Mouse (Mus musculus): ENCODE results near the gene Pawr. TPM values are rescaled to one million over a fixed set of nuclear protein-coding genes. Genes with fewer than 3 reads are reported as not detected.

The Pawr gene
- total RNA-seq, 1 experiment, result 36.4 TPM

DNA sequence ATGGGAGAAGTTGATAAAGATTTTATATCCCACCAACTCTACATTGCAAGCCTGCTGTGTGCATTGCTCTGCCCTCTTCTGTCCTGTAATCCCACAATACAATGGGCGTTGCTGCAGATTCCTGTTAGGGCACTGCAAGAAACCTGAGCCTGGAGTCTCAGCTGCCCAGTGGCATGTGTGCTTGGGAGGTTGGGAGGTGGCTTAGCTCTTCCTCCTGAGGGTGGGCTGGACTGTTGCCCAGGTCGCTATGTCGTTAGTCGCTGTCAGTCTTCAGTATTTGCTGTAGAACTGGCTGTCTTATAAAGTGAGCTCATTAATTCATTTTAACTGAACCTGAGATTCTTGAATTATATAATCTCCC is 58.0 kb downstream of the Pawr start:
- TF ChIP-seq CHD2 (IDR thresholded peaks at IDR 0.05; ENCODE audit: low read depth, low read length), result no peak
- peaks cover 5% of the 10 kb centered on the region; the same call in 1 of the 2 replicates for H3K36me3 ChIP-seq (ENCODE audit: control insufficient read depth, insufficient read depth, low read length, poor library complexity, severe bottlenecking)
- in situ Hi-C loops (cut with MboI; ENCODE audit: low sequenced_read_pairs in 2 of 2, unreplicated experiment in 2 of 2), result no loop called here
- DNase-seq (ENCODE audit: low read depth, low spot score), result no peak
- no peak overlapping the region for H3K4me3 ChIP-seq (ENCODE audit: insufficient read depth in 1 of 2, low read depth in 1 of 2, low read length in 2 of 2, poor library complexity in 1 of 2, severe bottlenecking in 1 of 2)
- H3K9ac ChIP-seq (ENCODE audit: insufficient read depth, low read depth, low read length, poor library complexity, severe bottlenecking), result no peak overlapping the region
- H3K27ac ChIP-seq (ENCODE audit: insufficient read depth, low read depth, low read length, poor library complexity, severe bottlenecking), result no peak overlapping the region
- peaks cover 0 to 13% of the 10 kb centered on the region in 2 experiments; a peak in 3 of 4 replicates for H3K4me1 ChIP-seq (ENCODE audit: control insufficient read depth in 2 of 2, insufficient read depth in 2 of 2, low read length in 2 of 2, poor library complexity in 1 of 2)
- H3K9me3 ChIP-seq (ENCODE audit: control insufficient read depth, insufficient read depth, low read depth, low read length), result no peaks in the 10 kb centered on the region

DNA sequence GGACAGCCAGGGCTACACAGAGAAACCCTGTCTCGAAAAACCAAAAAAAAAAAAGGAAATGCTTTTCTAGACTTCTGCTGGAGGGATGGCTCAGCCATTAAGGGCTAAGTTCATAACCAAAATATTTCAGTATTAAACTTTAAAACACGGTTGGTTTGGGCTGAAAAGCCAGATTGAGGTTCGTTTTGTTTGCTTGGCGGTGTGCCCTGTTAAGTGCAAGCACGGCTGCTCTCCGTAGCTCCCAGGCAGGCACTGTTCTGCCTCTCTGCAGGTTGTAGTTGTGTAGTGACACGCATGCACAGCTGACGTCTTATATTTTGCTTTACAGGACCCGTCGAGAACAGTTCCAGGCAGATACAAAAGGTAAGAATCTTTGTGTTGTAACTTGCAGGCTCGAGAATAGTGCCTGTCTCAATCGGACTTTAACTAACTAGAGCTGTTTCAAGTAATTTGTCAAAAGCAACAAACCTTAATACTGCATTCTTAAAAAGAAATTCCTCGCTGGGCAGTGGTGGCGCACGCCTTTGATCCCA is 59.5 kb downstream of the Pawr start:
- H3K9me3 ChIP-seq (ENCODE audit: control insufficient read depth, insufficient read depth, low read depth, low read length), result no peaks in the 10 kb centered on the region
- peaks cover 0 to 15% of the 10 kb centered on the region in 2 experiments; a peak in 3 of 4 replicates for H3K4me1 ChIP-seq (ENCODE audit: control insufficient read depth in 2 of 2, insufficient read depth in 2 of 2, low read length in 2 of 2, poor library complexity in 1 of 2)
- no peak overlapping the region for H3K4me3 ChIP-seq (ENCODE audit: insufficient read depth in 1 of 2, low read depth in 1 of 2, low read length in 2 of 2, poor library complexity in 1 of 2, severe bottlenecking in 1 of 2)
- in situ Hi-C loops (cut with MboI; ENCODE audit: low sequenced_read_pairs in 2 of 2, unreplicated experiment in 2 of 2), result no loop called here
- H3K9ac ChIP-seq (ENCODE audit: insufficient read depth, low read depth, low read length, poor library complexity, severe bottlenecking), result no peak overlapping the region; the same call in 1 of the 2 replicates
- H3K27ac ChIP-seq (ENCODE audit: insufficient read depth, low read depth, low read length, poor library complexity, severe bottlenecking), result no peak overlapping the region
- TF ChIP-seq ZNF384 (IDR thresholded peaks at IDR 0.05; ENCODE audit: low read depth, low read length), result no peak
- TF ChIP-seq MAFK (IDR thresholded peaks at IDR 0.05; ENCODE audit: insufficient read depth, low read depth, low read length), result no peak
- no peak for DNase-seq (ENCODE audit: low read depth, low spot score)
- H3K36me3 ChIP-seq (ENCODE audit: control insufficient read depth, insufficient read depth, low read length, poor library complexity, severe bottlenecking), result peaks cover 3% of the 10 kb centered on the region; the same call in 1 of the 2 replicates

DNA sequence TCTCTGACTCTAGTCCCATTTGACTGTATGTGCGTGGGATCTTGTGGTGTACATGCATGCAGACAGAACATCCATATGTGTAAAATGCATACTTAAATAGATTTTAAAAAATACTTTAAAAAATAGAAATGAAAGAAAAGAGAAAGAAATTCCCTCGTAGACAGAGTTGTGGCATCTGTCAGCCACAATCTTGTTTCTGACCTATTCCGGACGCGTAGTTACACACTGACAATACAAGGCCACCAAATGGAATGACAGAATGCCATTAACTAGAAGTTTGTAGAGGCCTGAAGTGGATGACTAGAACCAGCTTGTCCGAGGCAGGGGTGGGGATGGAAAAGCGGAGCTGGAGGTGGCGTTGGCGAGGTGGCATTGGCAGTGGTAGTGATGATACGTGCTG is 60.2 kb downstream of the Pawr start:
- DNase-seq (ENCODE audit: low read depth, low spot score), result no peak

DNA sequence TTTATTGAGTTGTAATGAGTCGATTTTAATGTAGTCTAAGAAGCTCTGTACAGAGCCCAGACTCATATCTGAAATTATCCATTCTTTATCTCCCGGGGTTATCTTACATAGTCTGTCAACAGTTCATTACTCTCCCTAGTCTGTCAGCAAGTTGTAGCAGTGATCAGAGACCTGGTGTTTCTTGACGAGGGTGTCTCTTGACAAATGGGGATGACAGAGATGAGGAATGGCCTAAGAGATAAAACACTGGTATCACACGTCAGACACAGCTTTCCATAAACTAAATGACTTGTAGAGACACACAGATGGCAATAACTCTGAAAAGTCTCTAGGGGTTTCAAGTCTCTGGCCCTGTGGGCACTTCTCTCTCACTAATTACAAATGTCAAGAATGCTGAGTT is 62.4 kb downstream of the Pawr start:
- H3K4me3 ChIP-seq (ENCODE audit: insufficient read depth in 1 of 2, low read depth in 1 of 2, low read length in 2 of 2, poor library complexity in 1 of 2, severe bottlenecking in 1 of 2), result no peak overlapping the region
- H3K9ac ChIP-seq (ENCODE audit: insufficient read depth, low read depth, low read length, poor library complexity, severe bottlenecking), result no peak overlapping the region
- H3K4me1 ChIP-seq (ENCODE audit: control insufficient read depth in 2 of 2, insufficient read depth in 2 of 2, low read length in 2 of 2, poor library complexity in 1 of 2), result peaks cover 0 to 7% of the 10 kb centered on the region in 2 experiments; a peak in 3 of 4 replicates
- no peaks in the 10 kb centered on the region for H3K9me3 ChIP-seq (ENCODE audit: control insufficient read depth, insufficient read depth, low read depth, low read length)
- H3K36me3 ChIP-seq (ENCODE audit: control insufficient read depth, insufficient read depth, low read length, poor library complexity, severe bottlenecking), result no peaks in the 10 kb centered on the region
- in situ Hi-C loops (cut with MboI; ENCODE audit: low sequenced_read_pairs in 2 of 2, unreplicated experiment in 2 of 2), result no loop called here
- no peak for TF ChIP-seq MAFK (IDR thresholded peaks at IDR 0.05; ENCODE audit: insufficient read depth, low read depth, low read length)
- no peak for TF ChIP-seq ZC3H11A (IDR thresholded peaks at IDR 0.05; ENCODE audit: borderline replicate concordance, low read depth, low read length)
- no peak for TF ChIP-seq HCFC1 (IDR thresholded peaks at IDR 0.05; ENCODE audit: borderline replicate concordance, insufficient read depth, low read length)
- TF ChIP-seq CHD2 (IDR thresholded peaks at IDR 0.05; ENCODE audit: low read depth, low read length), result no peak
- TF ChIP-seq ZNF384 (IDR thresholded peaks at IDR 0.05; ENCODE audit: low read depth, low read length), result no peak
- DNase-seq (ENCODE audit: low read depth, low spot score), result no peak
- no peak overlapping the region for H3K27ac ChIP-seq (ENCODE audit: insufficient read depth, low read depth, low read length, poor library complexity, severe bottlenecking)

More for the DNA sequence above, 60.2 kb downstream of the Pawr start:
- H3K27ac ChIP-seq (ENCODE audit: insufficient read depth, low read depth, low read length, poor library complexity, severe bottlenecking), result no peak overlapping the region
- peaks cover 0 to 15% of the 10 kb centered on the region in 2 experiments; a peak in 3 of 4 replicates for H3K4me1 ChIP-seq (ENCODE audit: control insufficient read depth in 2 of 2, insufficient read depth in 2 of 2, low read length in 2 of 2, poor library complexity in 1 of 2)
- TF ChIP-seq MAFK (IDR thresholded peaks at IDR 0.05; ENCODE audit: insufficient read depth, low read depth, low read length) (no peak), HCFC1 (IDR thresholded peaks at IDR 0.05; ENCODE audit: borderline replicate concordance, insufficient read depth, low read length) (no peak), ZC3H11A (IDR thresholded peaks at IDR 0.05; ENCODE audit: borderline replicate concordance, low read depth, low read length) (no peak), CHD2 (IDR thresholded peaks at IDR 0.05; ENCODE audit: low read depth, low read length) (no peak)
- no peaks in the 10 kb centered on the region for H3K36me3 ChIP-seq (ENCODE audit: control insufficient read depth, insufficient read depth, low read length, poor library complexity, severe bottlenecking)
- no peak overlapping the region for H3K4me3 ChIP-seq (ENCODE audit: insufficient read depth in 1 of 2, low read depth in 1 of 2, low read length in 2 of 2, poor library complexity in 1 of 2, severe bottlenecking in 1 of 2)
- no peak overlapping the region for H3K9ac ChIP-seq (ENCODE audit: insufficient read depth, low read depth, low read length, poor library complexity, severe bottlenecking)
- in situ Hi-C loops (cut with MboI; ENCODE audit: low sequenced_read_pairs in 2 of 2, unreplicated experiment in 2 of 2), result no loop called here
- no peaks in the 10 kb centered on the region for H3K9me3 ChIP-seq (ENCODE audit: control insufficient read depth, insufficient read depth, low read depth, low read length)

DNA sequence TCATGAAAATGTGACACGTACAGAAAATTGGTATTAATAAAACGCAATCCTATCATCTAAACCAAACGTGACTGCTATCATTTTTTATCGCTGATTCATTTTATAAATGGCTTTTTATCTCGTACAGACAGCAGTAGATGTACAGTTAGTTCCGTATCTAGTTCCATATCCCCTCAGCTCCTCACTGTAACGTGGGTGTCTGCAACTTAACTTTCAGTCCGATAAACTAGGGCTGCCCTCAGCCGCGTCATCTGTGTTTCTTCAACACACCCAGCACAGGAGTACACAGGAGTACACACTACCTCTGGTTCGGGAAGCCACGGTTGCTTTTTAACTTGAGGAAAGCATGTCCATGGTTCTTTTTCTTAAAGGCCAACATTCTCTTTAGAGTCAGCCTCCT is 63.3 kb downstream of the Pawr start:
- Histone ChIP-seq H3K9ac (ENCODE audit: insufficient read depth, low read depth, low read length, poor library complexity, severe bottlenecking) (no peak overlapping the region), H3K9me3 (ENCODE audit: control insufficient read depth, insufficient read depth, low read depth, low read length) (no peaks in the 10 kb centered on the region), H3K4me1 (ENCODE audit: control insufficient read depth in 2 of 2, insufficient read depth in 2 of 2, low read length in 2 of 2, poor library complexity in 1 of 2) (peaks cover 0 to 2% of the 10 kb centered on the region in 2 experiments; a peak in 1 of 4 replicates), H3K27ac (ENCODE audit: insufficient read depth, low read depth, low read length, poor library complexity, severe bottlenecking) (no peak overlapping the region), H3K36me3 (ENCODE audit: control insufficient read depth, insufficient read depth, low read length, poor library complexity, severe bottlenecking) (no peaks in the 10 kb centered on the region), H3K4me3 (ENCODE audit: insufficient read depth in 1 of 2, low read depth in 1 of 2, low read length in 2 of 2, poor library complexity in 1 of 2, severe bottlenecking in 1 of 2) (no peak overlapping the region)
- in situ Hi-C loops (cut with MboI; ENCODE audit: low sequenced_read_pairs in 2 of 2, unreplicated experiment in 2 of 2), result no loop called here
- TF ChIP-seq HCFC1 (IDR thresholded peaks at IDR 0.05; ENCODE audit: borderline replicate concordance, insufficient read depth, low read length) (no peak), CHD2 (IDR thresholded peaks at IDR 0.05; ENCODE audit: low read depth, low read length) (no peak), MAFK (IDR thresholded peaks at IDR 0.05; ENCODE audit: insufficient read depth, low read depth, low read length) (no peak), ZC3H11A (IDR thresholded peaks at IDR 0.05; ENCODE audit: borderline replicate concordance, low read depth, low read length) (no peak), ZNF384 (IDR thresholded peaks at IDR 0.05; ENCODE audit: low read depth, low read length) (no peak)
- no peak for DNase-seq (ENCODE audit: low read depth, low spot score)
